Mouse (Mus musculus): ENCODE results near the gene Smc1a. TPM values are rescaled to one million over a fixed set of nuclear protein-coding genes. Genes with fewer than 3 reads are reported as not detected.

Gene Smc1a
- total RNA-seq (2021) = 10 to 100 TPM; 36.5 to 41.7 TPM
- long read RNA-seq, experiment 1, full-length matches to known transcripts = 42 of 55 reads
- long read RNA-seq, experiment 1, partial matches to known transcripts = 10 of 55 reads
- long read RNA-seq, experiment 1, other reads (novel, unspliced or antisense) = 3 of 55 reads
- long read RNA-seq, experiment 2, full-length matches to known transcripts = 33 of 45 reads
- long read RNA-seq, experiment 2, partial matches to known transcripts = 7 of 45 reads
- long read RNA-seq, experiment 2, other reads (novel, unspliced or antisense) = 5 of 45 reads

DNA sequence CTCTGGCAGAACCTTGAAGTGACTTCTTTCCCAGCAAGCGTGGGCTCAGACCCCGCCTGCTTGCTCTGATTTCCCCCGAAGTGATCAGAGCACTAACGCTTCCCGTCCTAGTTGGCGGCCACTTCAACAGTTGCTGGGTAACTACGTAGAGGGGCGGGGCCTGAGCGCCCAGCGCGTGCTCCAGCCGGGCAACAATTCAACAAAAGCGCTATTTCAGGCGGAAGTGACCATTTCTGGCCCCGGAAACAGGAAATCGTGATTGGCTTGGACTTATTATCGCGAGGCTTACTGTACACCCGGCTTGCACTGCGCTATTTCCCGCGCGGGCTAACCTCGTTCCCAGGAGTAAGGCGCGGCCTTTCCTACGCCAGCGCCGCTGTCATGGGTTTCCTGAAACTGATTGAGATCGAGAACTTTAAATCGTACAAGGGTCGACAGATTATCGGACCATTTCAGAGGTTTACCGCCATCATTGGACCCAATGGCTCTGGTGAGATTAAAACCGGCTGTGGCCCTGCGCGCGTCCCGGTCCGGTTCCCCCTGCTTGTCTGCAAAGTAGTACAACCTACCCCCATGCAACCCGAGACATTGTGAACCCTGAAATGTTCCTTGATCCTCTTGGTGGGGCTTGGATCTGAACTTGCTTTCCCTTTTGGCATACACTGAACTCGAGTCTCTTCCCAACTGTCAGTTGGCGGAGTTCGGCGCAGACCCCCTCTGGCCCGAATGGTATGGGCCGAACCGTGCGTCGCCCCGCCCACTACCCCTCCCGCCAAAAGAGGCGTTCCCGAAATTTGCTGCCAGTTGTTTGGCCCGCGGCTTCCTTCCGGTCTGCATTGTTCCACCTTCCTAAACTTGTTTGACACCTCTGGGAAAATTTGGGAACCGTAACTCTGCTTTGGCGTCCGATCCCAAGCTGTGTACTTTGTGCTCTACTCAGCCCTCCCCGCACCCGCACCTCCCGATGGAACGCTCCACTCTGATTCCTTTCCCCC lies at the start of gene Smc1a, which contains the start of gene Ribc1:
Gene Smc1a (plus strand): TSS at position 278 of the 995 bp plus-strand sequence.
Gene Ribc1 (minus strand): TSS at position 145 of the 995 bp plus-strand sequence.
- peak; percentile 84 for DNase-seq

DNA sequence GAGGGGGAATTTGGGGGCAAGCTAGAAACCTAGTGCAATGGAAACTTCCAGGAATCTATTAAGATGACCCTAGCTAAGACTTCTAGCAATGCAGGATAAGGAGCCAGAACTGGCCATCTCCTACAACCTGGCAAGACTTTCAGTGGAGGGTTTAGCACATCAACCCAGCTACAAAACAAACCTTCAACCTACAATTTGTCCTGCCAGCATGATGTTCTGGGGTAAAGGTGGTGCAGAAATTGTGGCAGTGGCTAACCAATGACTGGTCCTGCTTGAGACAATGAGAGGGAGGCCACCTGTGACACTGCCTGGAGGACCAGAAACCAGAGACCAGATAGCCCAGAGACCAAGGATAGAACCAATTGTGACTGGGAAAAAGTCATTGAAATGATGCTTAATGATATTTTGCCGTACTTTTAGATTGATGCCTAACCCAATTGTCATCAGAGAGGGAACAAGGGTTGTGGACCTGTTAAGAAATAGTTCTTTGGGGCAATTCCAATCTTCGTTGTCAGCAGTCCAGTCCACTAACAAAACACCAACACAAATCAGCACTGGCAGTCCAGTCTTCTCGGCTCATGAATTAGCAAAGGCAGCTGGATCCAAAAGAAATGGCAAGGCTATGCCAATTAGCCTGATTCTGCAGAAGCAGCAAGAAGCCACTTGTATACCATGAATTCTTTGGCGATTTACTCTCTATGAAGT lies 17.1 kb upstream of the Smc1a start:
- DNase-seq = no peak

DNA sequence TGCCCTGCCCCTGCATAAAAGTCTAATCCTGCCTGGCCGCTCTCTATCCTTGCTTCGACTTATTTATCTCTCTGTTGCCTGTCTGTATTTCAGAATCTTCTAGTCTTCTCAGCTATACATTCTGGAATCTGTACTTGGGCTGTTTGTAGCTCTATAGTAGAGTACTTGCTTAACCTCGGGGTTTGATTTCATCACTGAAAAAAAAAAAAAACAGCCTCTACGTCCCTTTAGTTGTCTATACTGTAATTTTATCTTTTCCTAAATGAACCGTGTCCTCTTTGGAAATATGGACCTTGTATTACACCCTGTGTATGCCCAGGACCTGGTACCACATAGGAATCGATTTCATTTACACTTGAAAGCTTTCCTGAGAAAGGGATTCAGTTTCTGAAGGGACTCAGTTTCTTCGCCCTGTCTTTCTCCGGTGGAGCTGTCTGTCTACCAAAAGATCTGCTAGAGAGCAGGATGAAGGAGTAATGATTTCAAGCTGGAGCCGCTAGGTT lies 15.0 kb upstream of the Smc1a start:
- no peak for DNase-seq

DNA sequence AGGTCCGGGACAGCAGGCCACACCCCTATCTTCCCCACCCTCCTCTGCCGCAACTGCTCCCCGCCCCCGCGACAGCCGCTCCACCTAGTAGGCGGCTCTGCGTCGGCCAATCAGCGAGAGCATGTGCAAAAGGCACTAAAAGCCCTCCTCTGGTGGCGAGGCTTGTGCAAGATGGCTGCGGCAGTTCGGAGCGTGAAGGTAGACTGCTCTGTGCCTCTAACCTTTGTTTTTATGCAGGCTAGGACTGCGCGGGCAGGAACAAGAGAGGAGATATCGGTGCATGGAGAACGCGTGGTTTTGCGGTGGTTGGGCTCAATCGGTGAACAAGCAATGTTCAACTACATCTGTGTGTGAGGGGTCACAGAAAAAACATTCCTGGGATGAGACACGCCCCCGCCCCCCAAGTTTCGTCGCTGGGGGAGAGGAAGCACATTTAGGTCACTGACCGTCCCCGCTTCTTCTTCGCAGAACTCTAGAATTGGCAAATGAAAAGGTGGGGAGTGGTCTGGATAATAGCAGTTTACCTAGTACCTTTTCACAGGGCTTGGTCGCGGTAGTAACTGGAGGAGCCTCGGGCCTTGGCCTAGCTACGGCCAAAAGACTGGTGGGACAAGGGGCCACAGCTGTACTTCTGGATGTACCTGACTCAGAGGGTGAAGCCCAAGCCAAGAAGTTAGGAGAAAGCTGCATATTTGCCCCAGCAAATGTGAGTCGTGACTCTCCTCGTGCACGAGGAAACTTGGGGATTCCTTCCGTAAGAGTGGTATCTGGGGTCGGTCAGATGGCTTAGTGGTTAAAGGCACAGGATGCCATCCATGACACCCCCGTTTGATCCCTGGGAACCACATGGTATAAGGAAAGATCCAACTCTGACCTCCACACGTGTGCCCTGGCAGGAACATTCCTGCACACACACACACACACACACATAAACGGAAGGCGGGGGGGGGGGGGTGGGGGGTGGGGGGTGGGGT lies 14.2 kb upstream of the Smc1a start, which contains the start of gene Hsd17b10:
Gene Hsd17b10 (plus strand): TSS at position 109 of the 974 bp plus-strand sequence.
- peak; percentile 73 for DNase-seq

DNA sequence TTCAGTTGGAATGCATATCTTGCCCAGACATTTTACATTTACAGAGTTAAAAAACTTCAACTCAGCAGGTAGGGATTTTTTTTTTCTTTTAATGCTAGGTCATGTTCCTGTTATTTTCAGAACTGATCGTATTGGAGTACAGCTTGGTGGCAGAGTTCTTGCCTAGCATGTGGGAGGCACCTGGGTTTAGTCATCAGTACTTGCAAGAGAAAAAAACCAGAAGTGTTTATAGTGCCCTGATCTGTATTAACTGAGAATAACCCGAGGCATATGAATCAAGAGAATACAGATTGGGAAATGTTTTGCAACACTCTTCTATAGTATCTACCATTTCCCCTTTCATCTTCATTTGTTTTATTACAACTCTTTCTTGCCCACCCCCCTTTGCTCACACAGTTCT lies 13.4 kb upstream of the Smc1a start:
- DNase-seq = no peak

DNA sequence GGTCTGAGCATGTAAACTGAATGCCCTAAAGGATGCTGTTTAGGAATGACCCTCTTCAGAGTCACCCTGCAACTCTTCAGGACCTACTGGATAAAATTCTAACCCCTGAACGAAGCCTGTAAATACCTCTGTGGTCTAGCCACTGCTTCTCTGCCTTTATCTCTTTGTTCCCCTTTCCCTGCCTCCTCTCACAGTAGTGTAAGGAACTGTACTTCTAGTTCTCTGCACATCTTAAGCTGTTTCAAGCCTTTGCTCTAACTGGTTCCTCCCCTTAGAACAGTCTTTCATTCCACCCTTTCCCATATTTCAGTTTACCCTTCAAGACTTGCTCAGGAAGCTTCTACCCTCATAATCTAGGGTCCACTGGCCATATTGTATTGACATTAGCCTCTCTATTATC lies 8.4 kb upstream of the Smc1a start:
- DNase-seq = no peak

DNA sequence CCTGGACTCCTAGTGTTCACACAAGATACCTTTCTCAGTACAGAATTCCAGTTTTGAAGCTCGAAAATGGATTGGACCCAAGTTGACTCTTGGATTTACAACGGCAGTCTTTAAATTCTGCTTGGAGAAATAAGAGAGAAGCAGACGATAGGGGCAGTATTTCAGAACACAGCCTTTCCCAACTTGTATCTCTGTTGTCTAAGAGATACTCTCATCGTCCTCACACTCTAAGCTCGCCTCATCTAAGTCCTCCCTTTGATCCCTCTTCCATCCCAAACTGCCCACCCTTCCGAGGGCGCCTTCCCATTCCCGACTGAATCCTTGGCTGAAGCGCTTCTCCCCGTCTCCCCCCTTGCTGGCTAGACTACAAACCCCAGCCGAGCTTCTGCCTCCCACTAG lies 477 bp upstream of the Smc1a start:
- DNase-seq = no peak

DNA sequence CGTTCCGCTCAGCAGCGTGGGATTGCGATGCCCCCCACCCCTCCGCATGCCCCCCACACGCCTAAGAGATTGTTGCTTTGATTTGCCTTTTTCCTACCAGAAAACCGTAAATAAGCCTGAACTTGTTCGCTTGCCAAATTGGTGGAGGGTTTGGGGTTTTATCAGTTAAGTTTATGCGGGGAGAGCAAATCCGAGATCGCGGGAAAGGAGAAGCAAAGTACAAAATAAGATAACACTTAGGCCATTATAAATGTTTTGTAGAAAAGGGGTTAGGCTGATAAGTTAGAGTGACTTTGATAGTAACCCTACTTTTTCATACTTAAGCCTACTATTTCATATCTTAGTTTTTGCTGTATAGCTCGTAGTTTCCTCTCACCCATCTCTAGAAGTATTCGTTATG lies 958 bp downstream of the Smc1a start:
- DNase-seq = no peak

DNA sequence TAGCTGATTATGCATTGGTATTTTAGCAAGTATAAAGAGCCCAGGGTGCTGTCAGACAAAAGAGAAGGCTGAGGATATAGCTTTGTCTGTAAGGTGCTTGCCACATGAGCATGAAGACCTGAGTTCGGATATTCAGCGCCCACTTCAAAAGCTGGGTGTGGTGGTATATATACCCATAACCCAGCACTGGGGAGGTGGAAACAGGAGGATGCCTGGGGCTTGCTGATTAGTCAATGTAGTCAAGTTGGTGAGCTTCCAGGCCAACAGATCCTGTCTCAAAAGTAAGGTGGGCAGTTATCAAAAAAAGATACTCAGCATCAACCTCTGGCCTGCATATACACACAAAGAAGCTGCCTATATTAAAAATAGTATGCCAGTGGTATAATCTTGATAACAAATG lies 3.1 kb downstream of the Smc1a start:
- no peak for DNase-seq

DNA sequence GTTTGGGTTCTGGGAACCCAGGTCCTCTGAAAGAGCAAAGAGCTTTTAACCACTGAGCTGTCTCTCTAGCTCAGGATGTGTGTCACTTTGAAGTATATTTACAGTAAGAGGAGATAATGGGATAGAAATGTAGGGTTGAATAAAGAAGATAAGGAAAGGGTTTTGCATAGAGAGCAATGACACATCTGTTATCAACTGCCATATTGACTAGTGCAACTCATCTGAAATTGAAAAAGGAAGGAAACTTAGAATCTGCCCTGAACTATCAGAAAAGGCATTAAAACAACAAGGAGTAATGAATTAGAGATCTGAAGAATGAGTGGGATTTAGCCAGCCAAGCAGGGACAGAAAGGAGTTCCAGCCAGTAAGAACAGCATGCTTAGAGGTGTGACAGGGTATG lies 23.6 kb downstream of the Smc1a start:
- no peak for DNase-seq

DNA sequence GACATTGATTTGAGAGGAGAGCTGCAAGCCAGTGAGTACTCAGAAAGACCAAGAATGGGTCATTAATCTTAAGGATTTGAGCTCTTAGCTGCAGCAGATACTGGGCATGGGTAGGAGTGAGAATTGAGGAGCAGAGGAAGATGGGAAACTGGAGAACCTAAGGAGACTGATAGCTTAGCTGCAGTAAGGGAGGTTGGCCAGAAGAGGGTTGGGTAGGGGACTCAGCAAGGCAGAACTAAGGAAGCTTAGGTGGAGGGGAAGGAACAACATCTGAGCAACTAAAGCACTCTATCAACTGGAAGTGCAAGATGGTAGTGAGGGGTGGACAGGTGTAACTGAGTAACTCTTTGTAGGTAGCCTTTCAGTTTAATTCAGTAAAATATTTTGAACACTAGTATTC lies 31.0 kb downstream of the Smc1a start:
- DNase-seq = no peak

DNA sequence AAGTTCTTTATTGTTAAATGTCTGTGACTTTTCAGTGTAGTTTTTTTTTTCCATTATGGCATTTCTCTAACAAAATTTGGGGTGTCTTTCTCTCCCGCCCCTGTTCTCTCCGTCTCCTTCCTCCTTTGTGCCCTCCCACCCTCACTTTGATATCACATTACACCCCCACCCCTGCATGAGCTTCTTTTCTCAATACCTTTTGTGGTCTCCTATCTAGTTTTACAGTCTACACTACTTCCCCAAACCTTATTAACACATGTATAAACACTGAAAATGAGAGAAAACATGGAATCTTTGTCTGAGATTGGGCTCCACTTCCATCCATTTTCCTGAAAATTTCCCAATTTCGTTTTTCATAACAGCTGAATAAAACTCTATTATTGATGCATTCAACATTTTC lies 36.3 kb downstream of the Smc1a start:
- no peak for DNase-seq

DNA sequence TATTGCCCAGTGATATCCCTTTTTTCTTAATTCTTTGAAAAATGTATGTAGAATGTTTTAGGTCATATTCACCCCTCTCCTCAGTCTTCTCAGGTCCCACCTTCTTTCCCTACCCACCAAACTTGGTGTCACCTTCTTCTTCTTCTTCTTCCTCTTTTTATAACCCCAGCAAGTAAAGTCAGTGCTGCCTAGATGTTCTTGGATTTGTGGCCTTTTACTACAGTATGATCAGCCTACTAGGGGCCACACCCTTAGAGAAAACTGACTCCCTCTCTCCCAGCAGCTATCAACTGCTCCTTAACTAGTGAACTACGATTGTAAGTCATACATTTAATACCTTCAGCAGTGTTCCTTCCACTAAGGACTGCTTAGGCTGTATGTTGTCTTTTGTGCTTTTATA lies 37.9 kb downstream of the Smc1a start:
- no peak for DNase-seq

DNA sequence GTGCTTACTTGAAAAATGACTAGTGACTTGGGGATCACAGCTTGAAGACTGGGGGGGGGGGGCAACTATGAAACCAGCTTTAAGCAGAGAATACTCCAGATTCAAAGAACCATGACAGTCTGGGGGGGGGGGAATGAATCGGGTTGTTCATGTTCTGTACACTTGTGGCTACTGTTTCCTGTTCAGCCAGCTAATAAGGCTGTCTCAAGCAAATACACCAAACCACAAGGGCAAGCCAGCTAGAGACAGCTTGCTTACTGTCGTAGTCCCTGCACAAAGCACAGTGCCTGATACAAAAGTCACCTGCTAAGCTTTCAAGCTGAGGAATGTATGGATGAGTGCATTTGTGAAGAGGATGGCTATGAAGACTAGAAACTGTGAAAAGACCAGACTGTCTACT lies 49.4 kb downstream of the Smc1a start:
- no peak for DNase-seq

DNA sequence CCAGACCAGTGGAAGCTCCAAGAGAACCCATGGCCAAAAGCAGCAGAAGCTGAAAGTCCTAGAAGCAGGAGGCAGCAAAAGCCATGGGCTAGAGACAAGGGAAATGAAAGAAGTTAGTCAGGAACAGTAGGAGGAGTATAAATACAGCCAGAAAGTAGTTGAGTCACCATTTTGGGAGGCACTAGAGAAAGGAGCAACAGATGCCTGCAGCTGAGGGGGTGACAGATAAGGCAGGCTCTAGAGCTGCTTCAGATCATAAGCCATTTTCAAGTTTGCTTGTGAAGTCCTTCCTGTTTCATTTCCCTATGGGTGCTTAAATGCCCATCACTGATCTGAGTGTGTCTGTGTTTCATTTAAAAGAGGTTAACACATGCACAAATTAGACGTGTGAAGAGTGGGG lies 51.6 kb downstream of the Smc1a start:
- no peak for DNase-seq

DNA sequence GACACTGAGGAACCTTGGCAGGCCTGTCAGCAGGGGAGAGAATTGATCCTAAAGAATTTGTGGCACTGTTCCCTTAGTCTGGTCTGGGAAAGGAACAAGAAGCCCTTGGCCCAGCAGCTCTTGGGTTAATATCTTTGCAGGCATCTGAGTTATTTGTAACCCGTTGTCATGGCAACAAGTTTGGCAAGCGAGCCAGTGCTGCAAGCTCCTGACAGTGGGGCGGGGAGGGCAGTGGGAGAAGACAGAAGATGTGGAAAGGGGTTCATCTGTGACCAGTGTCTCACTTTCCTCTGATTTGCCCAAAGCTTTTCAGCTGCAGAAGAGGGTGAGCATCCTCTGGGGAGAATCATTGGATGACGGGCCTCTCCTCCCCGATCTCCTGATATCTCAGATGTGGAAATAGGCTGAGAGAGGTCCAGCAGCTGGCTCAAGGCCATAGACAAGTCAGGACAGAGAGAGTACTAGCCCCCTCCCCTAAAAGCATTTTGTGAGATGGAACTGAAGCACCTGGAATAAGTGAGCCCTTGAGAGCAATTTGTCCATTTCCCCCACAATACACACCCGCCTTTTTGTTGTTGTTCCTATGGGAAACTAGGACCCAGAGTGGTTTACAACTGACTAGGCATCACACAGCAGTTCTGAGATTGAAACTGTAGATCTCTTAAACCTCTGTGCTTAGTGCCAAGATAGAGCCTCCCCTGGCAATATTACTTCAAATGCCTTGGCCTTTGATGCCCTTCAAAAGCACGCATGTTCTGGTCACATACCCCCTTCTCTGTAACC lies 73.8 kb downstream of the Smc1a start:
- peak; percentile 16 for DNase-seq

DNA sequence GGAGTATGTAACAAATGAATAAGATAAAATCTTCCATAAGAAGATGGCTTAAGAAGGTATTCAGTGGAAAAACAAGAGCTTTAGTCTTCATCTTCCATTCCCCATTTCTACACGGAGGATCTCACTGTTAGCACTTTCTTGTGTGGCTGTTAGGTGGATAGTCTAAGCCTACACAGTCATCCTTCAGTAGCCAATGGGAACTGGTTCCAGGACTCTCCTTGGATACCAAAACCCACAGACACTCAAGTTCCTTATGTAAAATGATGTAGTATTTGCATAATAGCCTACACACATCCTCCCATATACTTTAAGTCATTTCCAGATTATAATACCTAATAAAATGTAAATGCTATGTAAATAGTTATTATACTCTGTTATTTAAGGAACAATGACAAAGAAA lies 81.3 kb downstream of the Smc1a start:
- DNase-seq = no peak
